Comparison of ENCODE assay signal across 11 mouse cellular contexts in the genomic region with DNA sequence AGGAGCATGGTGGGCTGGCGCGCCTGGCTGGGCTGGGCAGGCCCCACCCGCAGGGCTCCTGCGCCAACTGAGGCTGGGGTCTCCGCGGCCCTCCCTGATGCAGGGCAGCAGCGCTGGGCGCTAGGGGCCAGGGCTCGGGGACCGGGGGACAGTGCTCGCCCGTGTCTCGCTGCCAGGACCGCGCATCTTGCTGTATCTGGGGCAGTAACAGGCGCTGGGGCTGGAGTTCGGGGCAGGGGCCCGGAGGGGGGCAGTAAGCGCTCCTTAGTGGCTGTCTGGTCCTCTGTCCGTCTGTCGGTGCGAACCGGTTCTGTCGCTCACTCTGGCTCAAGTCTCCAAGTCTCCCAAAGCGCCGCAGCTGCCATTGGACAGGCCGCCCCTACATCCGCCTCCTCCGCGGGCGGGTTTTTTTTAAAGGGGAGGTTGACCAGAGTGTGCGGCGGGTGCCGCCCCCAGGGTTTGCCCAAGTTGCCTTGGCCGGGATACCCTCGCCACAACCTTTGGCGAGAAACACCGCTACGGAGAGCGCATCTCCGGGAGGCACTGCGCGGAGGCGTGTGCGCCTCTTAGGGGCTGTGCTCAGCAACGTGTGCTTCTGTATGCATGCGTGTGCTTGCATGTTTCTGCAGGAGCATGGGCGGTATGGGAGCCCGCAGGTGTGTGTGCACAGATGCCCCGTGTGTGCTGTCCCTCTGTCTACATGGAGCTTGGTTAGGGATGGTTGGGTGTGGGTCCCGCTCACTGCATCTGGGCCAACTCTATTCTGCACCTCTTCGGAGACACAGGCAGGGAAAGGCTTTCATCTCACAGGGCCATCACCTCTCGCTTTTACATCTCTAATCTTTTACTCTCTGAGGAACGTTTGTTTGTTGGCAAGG. TPM values are rescaled to one million over a fixed set of nuclear protein-coding genes. Genes with fewer than 3 reads are reported as not detected.
A peak's percentile ranks its signal among the peaks of the same experiment; 100 is the strongest.
DNase-seq lines count a peak whose midpoint lies in the region; ATAC-seq lines count a peak whose summit lies in the region.
"Had no signal": no experiment of that assay in that cellular context is flagged by ENCODE, and none has a peak within 500 bp of the region (broad histone marks: within the 10 kb centered on the region; RNA-seq: fewer than 3 reads in every experiment).

No protein-coding gene starts in this region.

- DNase-seq in right cerebral cortex, postnatal 4 days: peak; percentile 46
- DNase-seq in cerebellum, postnatal 25 days: no peak
- DNase-seq in spleen, adult 18-20 months: no peak
- DNase-seq in thymus, postnatal 14 days: no peak
- DNase-seq: adrenal gland, postnatal 14 days had no signal

- no peaks in the 10 kb centered on the region for H3K36me3 ChIP-seq in megakaryocyte, embryonic 14.5 days (replicated peaks; ENCODE audit: low read length)
- no peaks in the 10 kb centered on the region for H3K36me3 ChIP-seq in embryonic facial prominence, embryonic 15.5 days
- no peaks in the 10 kb centered on the region for H3K36me3 ChIP-seq in limb, embryonic 12.5 days

- peaks cover 31% of the 10 kb centered on the region for H3K4me1 ChIP-seq in megakaryocyte, embryonic 14.5 days
- H3K4me1 ChIP-seq in embryonic facial prominence, embryonic 15.5 days: peaks cover 63% of the 10 kb centered on the region
- peaks cover 51% of the 10 kb centered on the region for H3K4me1 ChIP-seq in limb, embryonic 12.5 days (replicated peaks)

- peak overlapping the region; percentile 12 for H3K4me3 ChIP-seq in megakaryocyte, embryonic 14.5 days (replicated peaks)
- peak overlapping the region; percentile 36 for H3K4me3 ChIP-seq in embryonic facial prominence, embryonic 15.5 days (replicated peaks)
- H3K4me3 ChIP-seq in limb, embryonic 12.5 days (replicated peaks): peak overlapping the region; percentile 38

- H3K9ac ChIP-seq in embryonic facial prominence, embryonic 15.5 days: no peak overlapping the region
- H3K9ac ChIP-seq in limb, embryonic 12.5 days (replicated peaks): peak overlapping the region; percentile 52
- H3K9ac ChIP-seq: liver, embryonic 14.5 days had no signal

- peaks cover 5% of the 10 kb centered on the region; the same call in 1 of the 2 replicates for H3K9me3 ChIP-seq in megakaryocyte, embryonic 14.5 days
- no peaks in the 10 kb centered on the region for H3K9me3 ChIP-seq in embryonic facial prominence, embryonic 15.5 days (replicated peaks)
- H3K9me3 ChIP-seq in limb, embryonic 12.5 days: no peaks in the 10 kb centered on the region

- no peak for ATAC-seq in megakaryocyte, adult 5-6 weeks (ENCODE audit: poor library complexity, severe bottlenecking)
- no peak for ATAC-seq in embryonic facial prominence, embryonic 15.5 days (ENCODE audit: insufficient number of reproducible peaks, low FRiP score, low TSS enrichment, low read depth)
- no peak for ATAC-seq in limb, embryonic 12.5 days (ENCODE audit: insufficient number of reproducible peaks, insufficient read depth, low FRiP score, low TSS enrichment, low read depth)

- H3K27me3 ChIP-seq in megakaryocyte, embryonic 14.5 days (replicated peaks): peaks cover 100% of the 10 kb centered on the region
- H3K27me3 ChIP-seq in embryonic facial prominence, embryonic 15.5 days: peaks cover 98% of the 10 kb centered on the region
- peaks cover 100% of the 10 kb centered on the region for H3K27me3 ChIP-seq in limb, embryonic 12.5 days

- 1% methylated on average over 51 of the region's 54 CpGs for WGBS in embryonic facial prominence, embryonic 15.5 days
- WGBS in limb, embryonic 12.5 days: 1% methylated on average over 54 of the region's 54 CpGs

- peak overlapping the region; percentile 54 for H3K4me2 ChIP-seq in embryonic facial prominence, embryonic 15.5 days (replicated peaks)
- peak overlapping the region; percentile 58 for H3K4me2 ChIP-seq in limb, embryonic 12.5 days

- no peak overlapping the region for H3K27ac ChIP-seq in embryonic facial prominence, embryonic 15.5 days (replicated peaks)
- H3K27ac ChIP-seq in limb, embryonic 12.5 days: no peak overlapping the region
- H3K27ac ChIP-seq: liver, embryonic 14.5 days had no signal

RNA-seq across cellular contexts. Expression of a gene that starts 4.5 kb away (rescaled TPM):
- not detected in 2 replicates for polyA plus RNA-seq in megakaryocyte, embryonic 14.5 days (2012; ENCODE audit: insufficient read depth, low replicate concordance)
- not detected in 2 replicates for total RNA-seq in megakaryocyte, adult 5-6 weeks (2015)
- total RNA-seq in megakaryocyte, adult 5-6 weeks (2017): not detected in 2 replicates
- 36.0 and 40.9 TPM in 2 replicates for polyA plus RNA-seq in embryonic facial prominence, embryonic 15.5 days (2015; fragmentation: Nextera tagmentation; extraction: Ambion mirVana)
- polyA plus RNA-seq in limb, embryonic 12.5 days (2016; fragmentation: Nextera tagmentation; extraction: Ambion mirVana): 31.2 and 34.8 TPM in 2 replicates
- polyA plus RNA-seq: small intestine, adult 2 months had no signal

Comparison
In these comparisons a context has a peak if more than half of its experiments do, and no peak if none do; other contexts are left out.
1. RNA of a gene that starts 4.5 kb away (polyA plus RNA-seq): 36.0 to 40.9 TPM in embryonic facial prominence, embryonic 15.5 days and 31.2 to 34.8 TPM in limb, embryonic 12.5 days; not detected in megakaryocyte, embryonic 14.5 days; every median in the first group is over 10 times any median in the second.
2. Peak in every context shown above with its lines, with median percentiles within 50 percentile points of each other: H3K4me3 ChIP-seq.